Mouse (Mus musculus) lung, postnatal 0 days (tissue): ENCODE data around the gene Taar2.

Experiments
- CTCF ChIP-seq: IDR thresholded peaks from 2 replicates; pipeline ENCODE4 v1.5.1; 2016; ENCODE audit warnings: antibody characterized with exemption, mild to moderate bottlenecking
- EP300 ChIP-seq: IDR thresholded peaks from 2 replicates; pipeline ENCODE4 v1.6.1; 2016; ENCODE audit warnings: antibody characterized with exemption, mild to moderate bottlenecking, control low read depth

- TF ChIP-seq EP300 (no peak), CTCF (no peak)
Measured at GRCm38 (mm10) chr10:23895376-23895775, 43.0 kb upstream of the Taar2 start.
